Mouse (Mus musculus): ENCODE measurements around the gene Tsku. TPM values are rescaled to one million over a fixed set of nuclear protein-coding genes. Genes with fewer than 3 reads are reported as not detected.

Tsku gene
- polyA plus RNA-seq (2012; rRNA removed) = 5.1 and 5.6 TPM in 2 replicates

DNA sequence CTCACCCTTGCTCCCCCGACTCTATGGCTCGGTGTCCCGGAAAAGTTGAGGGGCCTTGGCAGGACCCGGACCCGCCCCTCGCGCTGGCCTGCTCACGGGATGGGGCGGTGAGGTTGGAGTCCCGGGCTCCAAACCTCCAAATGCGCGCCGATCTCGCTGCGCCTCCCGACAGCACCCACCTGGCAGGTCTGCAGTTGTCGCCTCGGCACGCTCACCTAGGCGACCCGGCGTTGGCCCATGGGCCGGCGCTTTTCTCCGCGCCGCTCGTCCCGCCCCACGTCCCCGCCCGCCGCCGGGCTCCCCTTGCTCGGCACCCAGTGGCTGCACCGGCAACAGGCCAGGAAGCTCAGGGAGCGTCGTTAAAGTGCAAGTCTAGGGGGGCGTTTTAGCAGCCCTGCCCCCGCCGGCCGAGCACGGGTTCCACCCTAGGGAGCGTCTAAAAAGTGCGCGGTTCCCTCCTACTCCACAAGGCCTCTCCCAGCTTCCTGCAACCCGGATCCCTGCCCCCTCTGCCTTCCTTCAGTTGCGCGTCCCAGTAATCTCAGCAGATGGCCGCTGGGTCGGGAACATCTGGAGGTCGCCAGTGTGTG, at the start of gene Tsku:
Gene Tsku (minus strand): TSS at position 266 of the 590 bp plus-strand sequence.
- TF ChIP-seq CTCF (IDR thresholded peaks at IDR 0.05; ENCODE audit: control insufficient read depth, insufficient read depth, insufficient replicate concordance, low read depth, low read length) (no peak), POLR2A (IDR thresholded peaks at IDR 0.05; ENCODE audit: control insufficient read depth, low read depth, low read length) (no peak)
- H3K27me3 ChIP-seq (ENCODE audit: control insufficient read depth, insufficient read depth, low read length) = no peaks in the 10 kb centered on the region
- no peaks in the 10 kb centered on the region for H3K36me3 ChIP-seq (ENCODE audit: control insufficient read depth, insufficient read depth, low read length)
- H3K27ac ChIP-seq (ENCODE audit: control insufficient read depth, insufficient read depth, low read depth, low read length) = peak within 1 kb of the TSS; percentile 47
- peak within 1 kb of the TSS; percentile 67 for H3K4me3 ChIP-seq (ENCODE audit: control insufficient read depth, low read depth, low read length)
- peaks cover 12% of the 10 kb centered on the region for H3K4me1 ChIP-seq (ENCODE audit: control insufficient read depth, insufficient read depth, low read length)

DNA sequence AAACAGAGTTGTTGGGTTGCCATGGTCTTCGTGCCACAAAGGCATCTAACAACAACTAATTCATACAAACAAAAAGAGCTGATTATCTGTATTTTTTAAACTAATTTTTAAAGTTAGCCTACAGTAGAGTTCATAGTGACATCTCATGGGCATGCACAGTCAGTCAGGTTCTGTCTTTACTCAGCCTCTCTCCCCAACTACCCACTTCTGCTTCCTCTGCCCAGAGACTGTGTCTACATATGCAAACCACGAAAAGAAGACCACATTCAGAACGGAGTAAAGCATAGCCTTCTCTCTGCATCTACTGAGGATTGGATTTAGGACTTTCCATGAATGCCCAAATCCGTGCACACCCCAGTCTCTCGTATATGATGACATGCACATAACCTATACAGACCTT, 46.5 kb upstream of the Tsku start:
- Histone ChIP-seq H3K36me3 (ENCODE audit: control insufficient read depth, insufficient read depth, low read length) (no peaks in the 10 kb centered on the region), H3K4me1 (ENCODE audit: control insufficient read depth, insufficient read depth, low read length) (no peaks in the 10 kb centered on the region), H3K27ac (ENCODE audit: control insufficient read depth, insufficient read depth, low read depth, low read length) (no peak overlapping the region), H3K4me3 (ENCODE audit: control insufficient read depth, low read depth, low read length) (no peak overlapping the region), H3K27me3 (ENCODE audit: control insufficient read depth, insufficient read depth, low read length) (no peaks in the 10 kb centered on the region)
- TF ChIP-seq CTCF (IDR thresholded peaks at IDR 0.05; ENCODE audit: control insufficient read depth, insufficient read depth, insufficient replicate concordance, low read depth, low read length) = no peak
- TF ChIP-seq POLR2A (IDR thresholded peaks at IDR 0.05; ENCODE audit: control insufficient read depth, low read depth, low read length) = no peak

DNA sequence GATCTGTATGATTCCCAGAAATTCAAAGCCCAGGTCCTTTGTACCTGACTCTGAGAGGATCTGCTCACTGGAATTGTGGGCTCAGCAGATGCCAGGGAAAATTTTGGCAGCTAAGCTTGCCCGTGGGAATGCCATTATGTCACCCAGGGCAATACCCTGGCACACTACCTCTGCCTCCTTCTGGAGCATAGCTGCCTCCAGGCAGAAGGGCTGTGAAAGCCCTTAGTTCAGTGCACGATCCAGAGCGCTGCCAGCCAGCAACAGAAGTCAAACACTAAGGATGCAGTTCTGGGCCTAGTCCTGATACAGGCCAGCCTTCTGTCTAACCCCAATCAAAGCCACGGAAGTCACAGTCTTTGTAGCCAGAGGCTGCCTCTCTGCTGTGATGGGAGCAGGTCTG, 42.9 kb upstream of the Tsku start:
- Histone ChIP-seq H3K27me3 (ENCODE audit: control insufficient read depth, insufficient read depth, low read length) (no peaks in the 10 kb centered on the region), H3K36me3 (ENCODE audit: control insufficient read depth, insufficient read depth, low read length) (no peaks in the 10 kb centered on the region), H3K4me1 (ENCODE audit: control insufficient read depth, insufficient read depth, low read length) (no peaks in the 10 kb centered on the region), H3K27ac (ENCODE audit: control insufficient read depth, insufficient read depth, low read depth, low read length) (no peak overlapping the region), H3K4me3 (ENCODE audit: control insufficient read depth, low read depth, low read length) (no peak overlapping the region)
- TF ChIP-seq CTCF (IDR thresholded peaks at IDR 0.05; ENCODE audit: control insufficient read depth, insufficient read depth, insufficient replicate concordance, low read depth, low read length) = no peak

DNA sequence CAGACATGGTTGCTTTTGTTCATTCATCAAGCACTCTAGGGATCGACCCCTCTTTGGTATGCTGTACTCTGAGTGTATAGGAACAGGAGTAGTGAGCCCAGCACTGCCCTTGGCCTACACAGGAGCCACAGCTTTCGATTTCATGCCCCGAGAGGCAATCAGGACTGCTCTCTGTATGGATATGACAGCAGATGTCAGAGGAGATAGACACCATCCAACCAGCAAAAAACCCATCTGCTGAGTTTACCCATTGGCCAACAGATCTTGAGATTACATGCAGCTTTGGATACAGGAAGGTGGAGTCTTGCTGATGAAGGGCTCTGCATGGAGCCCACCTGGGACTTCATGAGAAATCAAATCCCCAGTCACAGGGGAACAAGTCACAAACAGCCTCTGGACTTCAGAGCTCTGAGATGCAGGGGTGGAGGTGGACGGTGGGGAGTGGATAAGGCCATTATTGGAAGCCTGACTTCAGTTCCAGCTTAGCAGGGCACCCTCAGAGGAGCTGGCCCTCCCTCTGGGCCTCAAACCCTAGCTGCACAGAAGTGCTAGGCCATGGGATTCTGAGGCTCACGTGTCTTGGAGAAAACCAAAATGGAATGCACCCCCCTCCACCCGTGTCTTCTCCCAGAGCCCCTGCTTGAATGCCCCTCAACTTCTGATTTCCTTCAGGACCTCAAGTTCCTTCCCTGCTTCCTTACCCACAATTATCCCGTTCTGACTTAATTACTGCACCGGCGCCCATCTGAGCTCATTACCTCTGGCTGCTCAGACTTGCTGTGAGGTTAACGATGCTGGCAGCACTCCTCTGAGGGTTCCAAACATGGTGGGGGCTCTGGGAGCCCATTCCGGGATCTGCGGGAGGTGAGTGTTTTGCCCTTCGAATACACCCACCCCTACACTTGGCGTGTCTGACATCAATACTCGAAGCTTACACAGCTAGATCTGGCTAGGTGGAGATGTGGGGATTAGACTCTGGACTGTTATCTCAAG, 41.8 kb upstream of the Tsku start:
- Histone ChIP-seq H3K27ac (ENCODE audit: control insufficient read depth, insufficient read depth, low read depth, low read length) (no peak overlapping the region), H3K27me3 (ENCODE audit: control insufficient read depth, insufficient read depth, low read length) (no peaks in the 10 kb centered on the region), H3K4me3 (ENCODE audit: control insufficient read depth, low read depth, low read length) (no peak overlapping the region), H3K36me3 (ENCODE audit: control insufficient read depth, insufficient read depth, low read length) (no peaks in the 10 kb centered on the region), H3K4me1 (ENCODE audit: control insufficient read depth, insufficient read depth, low read length) (no peaks in the 10 kb centered on the region)
- TF ChIP-seq POLR2A (IDR thresholded peaks at IDR 0.05; ENCODE audit: control insufficient read depth, low read depth, low read length) = no peak
- TF ChIP-seq CTCF (IDR thresholded peaks at IDR 0.05; ENCODE audit: control insufficient read depth, insufficient read depth, insufficient replicate concordance, low read depth, low read length) = no peak

DNA sequence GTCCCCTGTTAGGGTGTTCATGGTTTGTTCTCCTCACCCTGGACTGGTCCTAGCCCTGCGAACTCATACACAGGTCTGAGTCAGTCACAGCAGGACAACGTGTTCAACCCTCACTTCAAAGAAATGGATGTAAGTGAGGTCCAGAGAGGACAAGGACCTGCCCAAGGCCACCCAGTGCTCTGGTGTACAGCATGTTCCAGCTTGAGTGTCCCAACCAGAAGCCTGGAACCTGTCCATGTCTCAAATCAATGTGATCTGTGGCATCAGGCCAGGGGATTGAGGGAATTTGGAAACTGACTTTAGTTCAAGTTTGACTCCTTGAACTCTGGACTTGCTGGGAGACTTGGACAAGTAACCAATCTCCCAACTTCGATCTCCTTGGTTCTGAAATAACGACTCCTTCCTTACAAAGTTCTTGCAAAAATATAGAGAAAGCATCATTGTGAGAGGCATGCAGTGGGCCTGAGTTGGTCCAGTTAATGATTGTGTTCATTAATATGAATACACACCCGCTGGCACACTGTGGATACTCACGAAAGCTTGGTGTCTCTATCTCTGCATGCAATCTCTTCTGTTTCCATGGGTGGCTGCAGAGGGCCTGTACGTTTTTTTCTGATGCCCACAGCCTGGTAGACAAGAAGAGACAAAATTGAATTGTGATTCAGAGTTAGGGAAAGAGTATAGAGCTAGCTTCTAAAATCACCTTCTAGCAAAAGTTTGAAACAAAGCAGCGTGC, 31.5 kb upstream of the Tsku start:
- Histone ChIP-seq H3K27me3 (ENCODE audit: control insufficient read depth, insufficient read depth, low read length) (no peaks in the 10 kb centered on the region), H3K36me3 (ENCODE audit: control insufficient read depth, insufficient read depth, low read length) (no peaks in the 10 kb centered on the region), H3K27ac (ENCODE audit: control insufficient read depth, insufficient read depth, low read depth, low read length) (no peak overlapping the region), H3K4me1 (ENCODE audit: control insufficient read depth, insufficient read depth, low read length) (no peaks in the 10 kb centered on the region; the same call in 1 of the 2 replicates), H3K4me3 (ENCODE audit: control insufficient read depth, low read depth, low read length) (no peak overlapping the region)
- no peak for TF ChIP-seq CTCF (IDR thresholded peaks at IDR 0.05; ENCODE audit: control insufficient read depth, insufficient read depth, insufficient replicate concordance, low read depth, low read length)

DNA sequence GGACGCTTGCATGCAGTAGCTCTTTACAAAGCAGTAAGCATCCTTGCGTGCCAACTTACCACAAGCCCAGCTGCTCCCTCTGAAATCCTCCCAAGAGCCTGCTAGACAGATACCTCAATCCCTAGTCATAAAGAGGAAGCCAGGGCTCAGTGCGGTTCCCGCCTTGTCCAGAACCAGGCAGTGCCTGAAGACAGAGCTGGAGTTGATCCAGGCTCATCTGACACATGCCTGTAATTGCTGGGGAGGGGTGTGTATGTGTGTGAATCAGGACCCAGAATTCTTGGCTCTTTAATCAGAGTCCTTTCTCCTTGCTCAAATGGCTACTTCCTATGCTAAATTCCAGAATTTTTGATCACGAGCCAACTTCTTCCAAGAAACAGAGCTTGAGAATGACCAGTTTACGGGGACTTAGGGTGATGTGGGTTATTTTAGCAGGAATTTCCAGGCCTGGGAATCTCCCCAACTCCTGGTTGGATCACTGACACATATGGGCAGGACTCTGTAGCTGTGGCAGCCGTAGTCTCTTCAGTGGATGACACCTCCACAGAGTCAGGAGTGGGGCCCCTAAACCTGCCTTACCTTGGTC, 30.3 kb upstream of the Tsku start:
- Histone ChIP-seq H3K27me3 (ENCODE audit: control insufficient read depth, insufficient read depth, low read length) (no peaks in the 10 kb centered on the region), H3K4me1 (ENCODE audit: control insufficient read depth, insufficient read depth, low read length) (no peaks in the 10 kb centered on the region; the same call in 1 of the 2 replicates), H3K27ac (ENCODE audit: control insufficient read depth, insufficient read depth, low read depth, low read length) (no peak overlapping the region), H3K36me3 (ENCODE audit: control insufficient read depth, insufficient read depth, low read length) (no peaks in the 10 kb centered on the region), H3K4me3 (ENCODE audit: control insufficient read depth, low read depth, low read length) (no peak overlapping the region)
- TF ChIP-seq POLR2A (IDR thresholded peaks at IDR 0.05; ENCODE audit: control insufficient read depth, low read depth, low read length) (no peak), CTCF (IDR thresholded peaks at IDR 0.05; ENCODE audit: control insufficient read depth, insufficient read depth, insufficient replicate concordance, low read depth, low read length) (no peak)

DNA sequence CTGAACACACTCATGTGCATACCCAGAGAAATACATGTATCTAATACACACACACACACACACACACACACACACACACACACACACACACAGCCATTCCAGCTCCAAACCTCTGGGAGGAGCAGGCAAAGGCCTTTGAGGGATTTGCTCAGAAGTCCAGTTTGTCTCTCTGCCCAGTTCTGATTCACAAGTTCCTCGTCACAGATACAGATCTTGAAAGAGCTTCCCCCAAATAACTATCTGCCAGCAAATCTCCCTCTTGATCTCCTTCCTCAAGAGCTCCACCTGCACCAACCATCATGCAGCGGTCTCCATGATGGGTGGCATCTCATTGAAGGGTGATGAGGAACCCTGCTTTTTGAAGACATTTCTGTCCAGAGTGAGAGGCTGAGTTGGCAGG, 29.4 kb upstream of the Tsku start:
- Histone ChIP-seq H3K27me3 (ENCODE audit: control insufficient read depth, insufficient read depth, low read length) (no peaks in the 10 kb centered on the region), H3K36me3 (ENCODE audit: control insufficient read depth, insufficient read depth, low read length) (no peaks in the 10 kb centered on the region), H3K27ac (ENCODE audit: control insufficient read depth, insufficient read depth, low read depth, low read length) (no peak overlapping the region), H3K4me1 (ENCODE audit: control insufficient read depth, insufficient read depth, low read length) (no peaks in the 10 kb centered on the region; the same call in 1 of the 2 replicates), H3K4me3 (ENCODE audit: control insufficient read depth, low read depth, low read length) (no peak overlapping the region)
- TF ChIP-seq POLR2A (IDR thresholded peaks at IDR 0.05; ENCODE audit: control insufficient read depth, low read depth, low read length) (no peak), CTCF (IDR thresholded peaks at IDR 0.05; ENCODE audit: control insufficient read depth, insufficient read depth, insufficient replicate concordance, low read depth, low read length) (no peak)

All from testis, adult 2 months (tissue).